Mouse (Mus musculus) MEL (cell line): ENCODE measurements around the gene Txn2. TPM values are rescaled to one million over a fixed set of nuclear protein-coding genes. Genes with fewer than 3 reads are reported as not detected.

Experiments used
- DNase-seq: peaks from one replicate; pipeline ENCODE4 v3.0.0; 2011; ENCODE audit warnings: low read depth, low spot score
- H3K27ac ChIP-seq: 2 replicates; pipeline ENCODE4 v1.5.1; 2012; ENCODE audit warnings: low read depth, mild to moderate bottlenecking, control low read depth, low read length, moderate library complexity; ENCODE audit not compliant: control insufficient read depth
- H3K27me3 ChIP-seq, 2 experiments: fragments of 150-350 bp in 1 of 2; sonication (generic) in 1 of 2; 2 replicates each; pipeline ENCODE4 v1.6.1; 2012; ENCODE audit warnings: low read length in 2 of 2, mild to moderate bottlenecking in 2 of 2, improper control_type of control experiment in 1 of 2, moderate library complexity in 1 of 2; ENCODE audit not compliant: insufficient read depth in 2 of 2, control insufficient read depth in 1 of 2
- H3K36me3 ChIP-seq, 2 experiments: 2 replicates each; pipeline ENCODE4 v1.6.1; 2012 to 2014; ENCODE audit warnings: low read length in 2 of 2, improper control_type of control experiment in 1 of 2, inconsistent platforms in 1 of 2, mild to moderate bottlenecking in 1 of 2; ENCODE audit not compliant: insufficient read depth in 2 of 2, control insufficient read depth in 1 of 2
- H3K4me1 ChIP-seq, 2 experiments: fragments of 150-350 bp in 1 of 2; sonication (generic) in 1 of 2; 2 replicates each; pipeline ENCODE4 v1.6.1; 2012; ENCODE audit warnings: low read length in 2 of 2, improper control_type of control experiment in 1 of 2, mild to moderate bottlenecking in 1 of 2; ENCODE audit not compliant: insufficient read depth in 2 of 2, control insufficient read depth in 1 of 2
- H3K4me3 ChIP-seq, 2 experiments: fragments of 150-350 bp in 1 of 2; sonication (generic) in 1 of 2; 2 replicates each; pipeline ENCODE4 v1.5.1; 2012; ENCODE audit warnings: low read depth in 2 of 2, low read length in 2 of 2, mild to moderate bottlenecking in 2 of 2, moderate library complexity in 2 of 2, control low read depth in 1 of 2, improper control_type of control experiment in 1 of 2; ENCODE audit not compliant: control insufficient read depth in 1 of 2, insufficient read depth in 1 of 2
- H3K79me2 ChIP-seq: 2 replicates; pipeline ENCODE4 v1.6.1; 2012; ENCODE audit warnings: mild to moderate bottlenecking, low read length, moderate library complexity; ENCODE audit not compliant: control insufficient read depth, poor library complexity, insufficient read depth
- H3K9ac ChIP-seq: 2 replicates; pipeline ENCODE4 v1.6.1; 2012; ENCODE audit warnings: low read depth, mild to moderate bottlenecking, control low read depth, low read length, moderate library complexity; ENCODE audit not compliant: control insufficient read depth, poor library complexity, severe bottlenecking
- H3K9me3 ChIP-seq: fragments of 150-350 bp; sonication (generic); replicated peaks from 2 replicates; pipeline ENCODE4 v1.6.1; 2012; ENCODE audit warnings: mild to moderate bottlenecking, low read length, improper control_type of control experiment, moderate library complexity; ENCODE audit not compliant: insufficient read depth
- CHD2 ChIP-seq: IDR thresholded peaks from 2 replicates; pipeline ENCODE4 v1.6.1; 2011; ENCODE audit warnings: low read length, improper control_type of control experiment
- CTCF ChIP-seq, 3 experiments: IDR thresholded peaks in 2 of 3; conservative IDR thresholded peaks in 1 of 3; 2 replicates each; pipeline ENCODE4 v1.5.1; 2011 to 2012; ENCODE audit warnings: low read length in 3 of 3, low read depth in 2 of 3, mild to moderate bottlenecking in 2 of 3, improper control_type of control experiment in 1 of 3, inconsistent platforms in 1 of 3, mixed read lengths in 1 of 3, moderate library complexity in 1 of 3; ENCODE audit not compliant: control insufficient read depth in 1 of 3, insufficient read depth in 1 of 3, poor library complexity in 1 of 3, severe bottlenecking in 1 of 3
- ELF1 ChIP-seq: IDR thresholded peaks from 2 replicates; pipeline ENCODE4 v1.6.1; 2014; ENCODE audit warnings: low read depth, mild to moderate bottlenecking, inconsistent platforms, low read length, improper control_type of control experiment, moderate library complexity
- GABPA ChIP-seq: IDR thresholded peaks from 2 replicates; pipeline ENCODE4 v1.6.1; 2012; ENCODE audit warnings: low read depth, mild to moderate bottlenecking, inconsistent platforms, low read length, improper control_type of control experiment, moderate library complexity
- HCFC1 ChIP-seq: IDR thresholded peaks from 2 replicates; pipeline ENCODE4 v1.6.1; 2012; ENCODE audit warnings: low read depth, mild to moderate bottlenecking, inconsistent platforms, low read length, improper control_type of control experiment, moderate library complexity
- KAT2A ChIP-seq: conservative IDR thresholded peaks from 2 replicates; pipeline ENCODE4 v1.6.1; 2012; ENCODE audit warnings: low read depth, low read length, improper control_type of control experiment, inconsistent platforms
- MAFK ChIP-seq: IDR thresholded peaks from 2 replicates; pipeline ENCODE4 v1.6.1; 2011; ENCODE audit warnings: low read depth, mild to moderate bottlenecking, low read length, improper control_type of control experiment, borderline replicate concordance
- MAX ChIP-seq: IDR thresholded peaks from 2 replicates; pipeline ENCODE4 v1.6.1; 2011; ENCODE audit warnings: low read length, improper control_type of control experiment
- MAZ ChIP-seq: IDR thresholded peaks from 2 replicates; pipeline ENCODE4 v1.6.1; 2012; ENCODE audit warnings: low read depth, mild to moderate bottlenecking, inconsistent platforms, low read length, improper control_type of control experiment
- MXI1 ChIP-seq: IDR thresholded peaks from 2 replicates; pipeline ENCODE4 v1.6.1; 2011; ENCODE audit warnings: mild to moderate bottlenecking, low read depth, low read length, improper control_type of control experiment
- MYB ChIP-seq: IDR thresholded peaks from 2 replicates; pipeline ENCODE4 v1.6.1; 2011; ENCODE audit warnings: mild to moderate bottlenecking, low read depth, low read length, improper control_type of control experiment
- MYC ChIP-seq: IDR thresholded peaks from 2 replicates; pipeline ENCODE4 v1.6.1; 2011; ENCODE audit warnings: low read depth, mild to moderate bottlenecking, low read length, improper control_type of control experiment, moderate library complexity
- NELFE ChIP-seq: IDR thresholded peaks from 2 replicates; pipeline ENCODE4 v1.6.1; 2011; ENCODE audit warnings: low read depth, low read length, improper control_type of control experiment
- POLR2AphosphoS2 ChIP-seq: IDR thresholded peaks from 2 replicates; pipeline ENCODE4 v1.6.1; 2011; ENCODE audit warnings: low read length, improper control_type of control experiment
- RAD21 ChIP-seq: IDR thresholded peaks from 2 replicates; pipeline ENCODE4 v1.6.1; 2011; ENCODE audit warnings: mild to moderate bottlenecking, low read depth, low read length, improper control_type of control experiment
- RCOR1 ChIP-seq: IDR thresholded peaks from 2 replicates; pipeline ENCODE4 v1.6.1; 2012; ENCODE audit warnings: low read depth, mild to moderate bottlenecking, inconsistent platforms, low read length, improper control_type of control experiment
- SMC3 ChIP-seq: IDR thresholded peaks from 2 replicates; pipeline ENCODE4 v1.6.1; 2011; ENCODE audit warnings: low read depth, low read length, improper control_type of control experiment
- TAL1 ChIP-seq: IDR thresholded peaks from 2 replicates; pipeline ENCODE4 v1.6.1; 2012; ENCODE audit warnings: mild to moderate bottlenecking, inconsistent platforms, low read length, moderate library complexity, mixed read lengths
- TBP ChIP-seq: IDR thresholded peaks from 2 replicates; pipeline ENCODE4 v1.8.0; 2011; ENCODE audit warnings: low read depth, low read length, improper control_type of control experiment
- USF1 ChIP-seq: IDR thresholded peaks from 2 replicates; pipeline ENCODE4 v1.6.1; 2014; ENCODE audit warnings: low read depth, mild to moderate bottlenecking, inconsistent platforms, low read length, improper control_type of control experiment, moderate library complexity
- ZC3H11A ChIP-seq: IDR thresholded peaks from 2 replicates; pipeline ENCODE4 v1.6.1; 2012; ENCODE audit warnings: low read depth, mild to moderate bottlenecking, inconsistent platforms, low read length, improper control_type of control experiment
- ZMIZ1 ChIP-seq: IDR thresholded peaks from 2 replicates; pipeline ENCODE4 v1.6.1; 2012; ENCODE audit warnings: low read depth, mild to moderate bottlenecking, inconsistent platforms, low read length, improper control_type of control experiment, moderate library complexity
- ZNF384 ChIP-seq: IDR thresholded peaks from 2 replicates; pipeline ENCODE4 v1.6.1; 2012; ENCODE audit warnings: low read depth, mild to moderate bottlenecking, inconsistent platforms, low read length, improper control_type of control experiment
- polyA plus RNA-seq, 2 experiments: library from polyadenylated mRNA; stranded (reverse) in 1 of 2; unstranded in 1 of 2; fragments of >175 nt in 1 of 2; fragments of >200 nt in 1 of 2; gene quantifications; 2 replicates each; pipeline versions ENCODE4 v1.2.1 to v1.2.4; 2012; ENCODE audit warnings: low replicate concordance in 2 of 2, low read depth in 1 of 2; ENCODE audit not compliant: insufficient read length in 2 of 2, insufficient read depth in 1 of 2, missing spikeins in 1 of 2
- total RNA-seq: library from RNA; depleted of rRNA; stranded (reverse); fragments of 300-350 nt; gene quantifications from 2 replicates; pipeline ENCODE4 v1.2.3, GENCODE M21; 2012

Txn2 gene
- total and polyA plus RNA-seq, 3 experiments, result 114 to 416 (median 207) TPM

DNA sequence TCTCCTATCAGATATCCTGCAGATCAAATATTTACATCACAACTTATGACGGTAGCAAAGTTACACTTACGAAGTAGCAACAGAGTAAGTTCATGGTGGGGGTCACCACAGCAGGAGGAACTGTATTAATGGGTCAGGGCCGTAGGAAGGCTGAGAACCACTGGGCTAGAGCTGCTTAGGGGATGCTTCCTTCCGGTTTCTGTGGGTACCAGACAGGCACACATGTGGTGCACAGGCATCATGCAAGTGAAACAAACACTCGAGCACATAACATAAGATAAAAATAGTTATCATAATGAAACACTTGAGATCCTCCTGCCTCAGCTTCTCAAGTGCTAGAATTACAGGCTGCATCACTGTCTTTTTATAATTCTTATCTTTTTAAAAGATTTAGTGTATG lies 48.1 kb downstream of the Txn2 start:
- no peak overlapping the region for H3K9ac ChIP-seq
- TF ChIP-seq ELF1 (no peak), TBP (no peak), NELFE (no peak), CTCF (IDR thresholded peaks at IDR 0.05 in 2 of 3, conservative IDR thresholded peaks at IDR 0.05 in 1 of 3; ENCODE audit: control insufficient read depth in 1 of 3, insufficient read depth in 1 of 3, low read depth in 2 of 3, low read length in 3 of 3, poor library complexity in 1 of 3, severe bottlenecking in 1 of 3) (no peak), MYC (peak; percentile 47; the same call in 1 of the 2 replicates)
- TF ChIP-seq, all 39 proteins: peak for 1
- no peaks in the 10 kb centered on the region for H3K79me2 ChIP-seq
- no peaks in the 10 kb centered on the region for H3K9me3 ChIP-seq
- peak; percentile 24 for DNase-seq
- H3K27me3 ChIP-seq, result no peaks in the 10 kb centered on the region
- peak overlapping the region; percentile 94 for H3K27ac ChIP-seq
- H3K4me1 ChIP-seq, result peaks cover 15 to 45% of the 10 kb centered on the region in 2 experiments
- H3K4me3 ChIP-seq, result no peak overlapping the region
- H3K36me3 ChIP-seq, result peaks cover 0 to 27% of the 10 kb centered on the region in 2 experiments; a peak in 2 of 4 replicates

DNA sequence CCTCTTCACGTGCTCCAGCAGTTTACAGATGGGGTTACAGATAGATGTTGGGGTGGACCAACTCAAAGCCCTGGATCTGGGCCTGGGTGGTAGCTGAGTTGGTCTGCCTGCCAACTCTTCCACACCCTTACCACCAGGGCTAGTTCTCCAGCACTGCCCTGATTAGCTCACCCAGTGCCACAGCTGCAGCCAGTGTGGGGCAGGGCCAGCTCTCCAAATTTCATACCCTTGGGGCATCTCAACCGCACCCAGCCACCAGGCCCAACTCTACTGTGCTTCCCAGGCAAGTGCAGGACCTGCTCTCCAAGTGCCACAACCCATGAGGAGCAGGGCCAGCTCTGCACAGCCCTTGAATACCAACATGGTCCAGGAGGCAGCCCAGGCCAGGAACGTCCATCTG lies 49.0 kb downstream of the Txn2 start:
- Histone ChIP-seq H3K4me3 (no peak overlapping the region), H3K9me3 (no peaks in the 10 kb centered on the region), H3K27me3 (no peaks in the 10 kb centered on the region), H3K27ac (no peak overlapping the region), H3K9ac (no peak overlapping the region), H3K4me1 (peaks cover 9 to 37% of the 10 kb centered on the region in 2 experiments), H3K79me2 (no peaks in the 10 kb centered on the region), H3K36me3 (peaks cover 0 to 22% of the 10 kb centered on the region in 2 experiments; a peak in 2 of 4 replicates)
- no peak for DNase-seq
- no peak for TF ChIP-seq POLR2AphosphoS2

DNA sequence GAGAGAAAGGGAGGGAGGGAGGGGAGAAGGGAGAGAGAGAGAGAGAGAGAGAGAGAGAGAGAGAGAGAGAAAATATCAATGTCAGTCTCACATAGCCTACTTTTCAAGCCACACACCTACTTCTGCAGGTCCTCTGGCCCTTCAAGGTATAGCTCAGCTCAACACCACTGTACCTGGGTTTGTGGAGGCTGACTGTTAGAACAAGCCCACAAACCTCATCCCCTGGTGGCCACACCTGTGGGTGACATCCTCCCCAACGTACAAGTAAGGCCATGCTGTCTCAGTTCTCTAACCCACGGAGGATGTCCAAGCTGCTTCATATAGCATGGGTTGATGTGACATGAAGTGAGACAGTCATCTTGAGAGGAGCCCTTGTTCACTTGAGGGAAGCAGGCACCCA lies 51.6 kb downstream of the Txn2 start:
- Histone ChIP-seq H3K27me3 (no peaks in the 10 kb centered on the region), H3K4me3 (no peak overlapping the region), H3K9ac (no peak overlapping the region), H3K79me2 (no peaks in the 10 kb centered on the region), H3K27ac (no peak overlapping the region), H3K4me1 (peaks cover 1 to 17% of the 10 kb centered on the region in 2 experiments), H3K9me3 (no peaks in the 10 kb centered on the region), H3K36me3 (peaks cover 0 to 8% of the 10 kb centered on the region in 2 experiments; a peak in 2 of 4 replicates)
- no peak for DNase-seq
- TF ChIP-seq SMC3 (no peak), RAD21 (no peak), MAFK (no peak), ZMIZ1 (no peak), ZNF384 (no peak), MAZ (no peak), HCFC1 (no peak), CHD2 (no peak), USF1 (no peak), CTCF (IDR thresholded peaks at IDR 0.05 in 2 of 3, conservative IDR thresholded peaks at IDR 0.05 in 1 of 3; ENCODE audit: control insufficient read depth in 1 of 3, insufficient read depth in 1 of 3, low read depth in 2 of 3, low read length in 3 of 3, poor library complexity in 1 of 3, severe bottlenecking in 1 of 3) (no peak; a peak in 1 of 6 replicates), KAT2A (no peak), GABPA (no peak), MXI1 (no peak), TAL1 (no peak), ZC3H11A (no peak), MYB (no peak), MAX (no peak), RCOR1 (no peak)
